ENCODE assay signal across 8 mouse cellular contexts in genomic region chr19:6242281-6242680, GRCm38 (mm10). TPM values are rescaled to one million over a fixed set of nuclear protein-coding genes. Genes with fewer than 3 reads are reported as not detected.
DNase-seq lines count a peak whose midpoint lies in the region; ATAC-seq and TF ChIP-seq lines count a peak whose summit lies in the region.

No protein-coding gene starts in this region.

- peak overlapping the region; percentile 93 for H3K9ac ChIP-seq in ES-E14 (ENCODE audit: insufficient read depth, low read depth, low read length, poor library complexity, severe bottlenecking)
- peak overlapping the region; percentile 93 for H3K9ac ChIP-seq in heart, embryonic 13.5 days
- peak overlapping the region; percentile 89 for H3K9ac ChIP-seq in kidney, postnatal 0 days (ENCODE audit: low read depth, low read length)

- no peaks in the 10 kb centered on the region for H3K27me3 ChIP-seq in heart, embryonic 13.5 days (replicated peaks)
- no peaks in the 10 kb centered on the region for H3K27me3 ChIP-seq in kidney, postnatal 0 days (ENCODE audit: insufficient read depth, low read length)

- H3K36me3 ChIP-seq in ES-E14 (ENCODE audit: control insufficient read depth, insufficient read depth, low read length, poor library complexity, severe bottlenecking) (peaks cover 25% of the 10 kb centered on the region), macrophage (ENCODE audit: inconsistent target) (peaks cover 30% of the 10 kb centered on the region)
- H3K36me3 ChIP-seq in heart, embryonic 13.5 days, result peaks cover 37% of the 10 kb centered on the region
- peaks cover 12% of the 10 kb centered on the region for H3K36me3 ChIP-seq in kidney, postnatal 0 days (ENCODE audit: insufficient read depth, low read length)

- WGBS in heart, embryonic 13.5 days, result 0% methylated on average over 4 of the region's 4 CpGs
- WGBS in kidney, postnatal 0 days, result 1% methylated on average over 4 of the region's 4 CpGs
- WGBS in macrophage (ENCODE audit: missing documents), result 3% methylated on average over 4 of the region's 4 CpGs

- peaks cover 7 to 20% of the 10 kb centered on the region in 2 experiments; a peak in 3 of 4 replicates for H3K4me1 ChIP-seq in ES-E14 (ENCODE audit: control insufficient read depth in 2 of 2, insufficient read depth in 2 of 2, low read length in 2 of 2, poor library complexity in 1 of 2)
- peaks cover 3% of the 10 kb centered on the region; the same call in 1 of the 2 replicates for H3K4me1 ChIP-seq in cortical plate, adult 2 months (ENCODE audit: control insufficient read depth, insufficient read depth, low read length)
- H3K4me1 ChIP-seq in heart, embryonic 13.5 days, result peaks cover 22% of the 10 kb centered on the region
- peaks cover 9% of the 10 kb centered on the region for H3K4me1 ChIP-seq in kidney, postnatal 0 days (replicated peaks; ENCODE audit: insufficient read depth, low read length)

- H3K27ac ChIP-seq in ES-E14 (ENCODE audit: insufficient read depth, low read depth, low read length, poor library complexity, severe bottlenecking) (peak overlapping the region; percentile 73), macrophage (peak overlapping the region; percentile 58)
- no peak overlapping the region for H3K27ac ChIP-seq in cortical plate, adult 2 months (ENCODE audit: insufficient read depth, low read length)
- peak overlapping the region; percentile 72 for H3K27ac ChIP-seq in heart, embryonic 13.5 days (replicated peaks)
- H3K27ac ChIP-seq in kidney, postnatal 0 days, result peak overlapping the region; percentile 86

- H3K4me2 ChIP-seq in heart, embryonic 13.5 days, result peak overlapping the region; percentile 96
- H3K4me2 ChIP-seq in kidney, postnatal 0 days (ENCODE audit: low read length), result peak overlapping the region; percentile 92

- DNase-seq in 416B (ENCODE audit: low read depth), result peak; percentile 89
- DNase-seq in ES-E14 (ENCODE audit: low read depth, low spot score), result peak; percentile 77
- DNase-seq in kidney, postnatal 0 days (ENCODE audit: low spot score), result peak; percentile 71
- peak; percentile 39 to 40 for DNase-seq in spleen, adult 18-20 months
- no peak for DNase-seq in layer of hippocampus, adult 9-10 months (ENCODE audit: low spot score)

- no peak for TF ChIP-seq CTCF in cortical plate, adult 2 months (IDR thresholded peaks at IDR 0.05; ENCODE audit: extremely low read depth, insufficient read depth, low read length)
- TF ChIP-seq CTCF in kidney, postnatal 0 days (IDR thresholded peaks at IDR 0.05; ENCODE audit: low read depth), result no peak

- H3K79me2 ChIP-seq in macrophage (ENCODE audit: inconsistent target), result peaks cover 14% of the 10 kb centered on the region; the same call in 1 of the 2 replicates

- no peak for TF ChIP-seq POLR2A in cortical plate, adult 2 months (IDR thresholded peaks at IDR 0.05; ENCODE audit: extremely low read depth, insufficient read depth, low read length)

- ATAC-seq in heart, embryonic 13.5 days (ENCODE audit: extremely low read depth, insufficient number of reproducible peaks, low FRiP score, low TSS enrichment), result 0 out of 2 replicates have a peak, but pooled peaks have one; percentile 15
- ATAC-seq in kidney, postnatal 0 days (replicated peaks; ENCODE audit: low FRiP score, low read depth), result peak; percentile 41

- in situ Hi-C loops in ES-E14 (cut with MboI; ENCODE audit: low sequenced_read_pairs in 2 of 2, unreplicated experiment in 2 of 2), result no loop called here

- H3K9me3 ChIP-seq in ES-E14 (ENCODE audit: control insufficient read depth, insufficient read depth, low read depth, low read length), result no peaks in the 10 kb centered on the region
- H3K9me3 ChIP-seq in heart, embryonic 13.5 days, result no peaks in the 10 kb centered on the region
- H3K9me3 ChIP-seq in kidney, postnatal 0 days (replicated peaks; ENCODE audit: low read length), result no peaks in the 10 kb centered on the region

- peak overlapping the region; percentile 93 to 96 for H3K4me3 ChIP-seq in ES-E14 (ENCODE audit: insufficient read depth in 1 of 2, low read depth in 1 of 2, low read length in 2 of 2, poor library complexity in 1 of 2, severe bottlenecking in 1 of 2)
- H3K4me3 ChIP-seq in cortical plate, adult 2 months (ENCODE audit: insufficient read depth, low read length), result peak overlapping the region; percentile 73
- H3K4me3 ChIP-seq in heart, embryonic 13.5 days, result peak overlapping the region; percentile 81
- H3K4me3 ChIP-seq in kidney, postnatal 0 days (replicated peaks; ENCODE audit: low read depth, low read length), result peak overlapping the region; percentile 94
- H3K4me3 ChIP-seq in macrophage (ENCODE audit: inconsistent target), result peak overlapping the region; percentile 77

TF ChIP-seq in ES-E14, 5 proteins besides CTCF, POLR2A, EP300 and RAD21:
- no peak for TF ChIP-seq CHD2 (IDR thresholded peaks at IDR 0.05; ENCODE audit: low read depth, low read length)
- no peak for TF ChIP-seq HCFC1 (IDR thresholded peaks at IDR 0.05; ENCODE audit: borderline replicate concordance, insufficient read depth, low read length)

RNA-seq across cellular contexts. Expression of gene Atg2a, which starts 0.8 kb away (rescaled TPM):
- 31.8 and 45.0 TPM in 2 replicates for total RNA-seq in ES-E14 (2012; rRNA removed)
- polyA plus RNA-seq in cortical plate, adult 2 months (2012; rRNA removed), result 28.9 and 31.0 TPM in 2 replicates
- polyA plus RNA-seq in heart, embryonic 13.5 days (2015; fragmentation: Nextera tagmentation; extraction: Ambion mirVana), result 6.5 and 7.1 TPM in 2 replicates
- polyA plus RNA-seq in kidney, postnatal 0 days (2015; fragmentation: Nextera tagmentation; extraction: Ambion mirVana), result 7.0 and 7.8 TPM in 2 replicates
- 100 to 1,000 TPM in 4 of 26 experiments, 10 to 100 TPM in 22; 17.5 to 129 (median 52.1) TPM for total RNA-seq in macrophage (2018; cell fraction: chromatin; rRNA removed)
- total RNA-seq in macrophage (2018; cell fraction: cytosol; rRNA removed), result 10 to 100 TPM in 23 of 26 experiments, 1 to 10 TPM in 3; 8.3 to 21.6 (median 12.5) TPM
- total RNA-seq in macrophage (2018; cell fraction: nucleus; rRNA removed), result 10 to 100 TPM; 14.1 to 89.1 (median 25.2) TPM
- polyA plus RNA-seq in macrophage (2018), result 8.9 to 17.0 TPM (median 9.9 TPM) in 3 replicates

RNA-seq across cellular contexts. Expression of gene Ppp2r5b, which starts 6.6 kb away (rescaled TPM):
- total RNA-seq in ES-E14 (2012; rRNA removed), result 22.8 and 24.8 TPM in 2 replicates
- 154 and 160 TPM in 2 replicates for polyA plus RNA-seq in cortical plate, adult 2 months (2012; rRNA removed)
- polyA plus RNA-seq in heart, embryonic 13.5 days (2015; fragmentation: Nextera tagmentation; extraction: Ambion mirVana), result 20.7 and 21.2 TPM in 2 replicates
- polyA plus RNA-seq in kidney, postnatal 0 days (2015; fragmentation: Nextera tagmentation; extraction: Ambion mirVana), result 19.9 and 20.4 TPM in 2 replicates
- 10 to 100 TPM; 11.5 to 64.1 (median 27.1) TPM for total RNA-seq in macrophage (2018; cell fraction: chromatin; rRNA removed)
- 10 to 100 TPM; 12.1 to 21.9 (median 17.3) TPM for total RNA-seq in macrophage (2018; cell fraction: cytosol; rRNA removed)
- 10 to 100 TPM in 25 of 26 experiments, 1 to 10 TPM in 1; 9.2 to 51.7 (median 18.5) TPM for total RNA-seq in macrophage (2018; cell fraction: nucleus; rRNA removed)
- 11.2 to 16.0 TPM (median 14.6 TPM) in 3 replicates for polyA plus RNA-seq in macrophage (2018)

RNA-seq across cellular contexts. Expression of gene Gpha2, which starts 16.1 kb away (rescaled TPM):
- total RNA-seq in ES-E14 (2012; rRNA removed), result 3.9 and 5.9 TPM in 2 replicates
- 0.21 TPM in 1 of 2 replicates, not detected in the other for polyA plus RNA-seq in cortical plate, adult 2 months (2012; rRNA removed)
- 0.34 TPM in 1 of 2 replicates, not detected in the other for polyA plus RNA-seq in heart, embryonic 13.5 days (2015; fragmentation: Nextera tagmentation; extraction: Ambion mirVana)
- 1.6 and 2.1 TPM in 2 replicates for polyA plus RNA-seq in kidney, postnatal 0 days (2015; fragmentation: Nextera tagmentation; extraction: Ambion mirVana)
- 1 to 10 TPM in 8 of 26 experiments, under 1 TPM in 1, not detected in 17; 0.97 to 2.7 (median 1.6) TPM for total RNA-seq in macrophage (2018; cell fraction: chromatin; rRNA removed)
- total RNA-seq in macrophage (2018; cell fraction: cytosol; rRNA removed), result not detected
- 1 to 10 TPM in 7 of 26 experiments, under 1 TPM in 1, not detected in 18; 0.82 to 2.5 (median 1.7) TPM for total RNA-seq in macrophage (2018; cell fraction: nucleus; rRNA removed)
- polyA plus RNA-seq in macrophage (2018), result not detected in 3 replicates

RNA-seq across cellular contexts. Expression of gene Ehd1, which starts 34.2 kb away (rescaled TPM):
- total RNA-seq in ES-E14 (2012; rRNA removed), result 133 and 162 TPM in 2 replicates
- 48.2 and 49.2 TPM in 2 replicates for polyA plus RNA-seq in cortical plate, adult 2 months (2012; rRNA removed)
- 70.0 and 72.4 TPM in 2 replicates for polyA plus RNA-seq in heart, embryonic 13.5 days (2015; fragmentation: Nextera tagmentation; extraction: Ambion mirVana)
- polyA plus RNA-seq in kidney, postnatal 0 days (2015; fragmentation: Nextera tagmentation; extraction: Ambion mirVana), result 64.2 and 73.4 TPM in 2 replicates
- 1,000 to 10,000 TPM in 4 of 26 experiments, 100 to 1,000 TPM in 20, 10 to 100 TPM in 2; 36.6 to 1,396 (median 780) TPM for total RNA-seq in macrophage (2018; cell fraction: chromatin; rRNA removed)
- 100 to 1,000 TPM in 20 of 26 experiments, 10 to 100 TPM in 6; 47.9 to 723 (median 253) TPM for total RNA-seq in macrophage (2018; cell fraction: cytosol; rRNA removed)
- 1,000 to 10,000 TPM in 5 of 26 experiments, 100 to 1,000 TPM in 20, 10 to 100 TPM in 1; 56.7 to 1,172 (median 683) TPM for total RNA-seq in macrophage (2018; cell fraction: nucleus; rRNA removed)
- polyA plus RNA-seq in macrophage (2018), result 42.9 to 146 TPM (median 81.6 TPM) in 3 replicates

RNA-seq across cellular contexts. Expression of gene Majin, which starts 58.1 kb away (rescaled TPM):
- total RNA-seq in ES-E14 (2012; rRNA removed), result 0.63 and 1.6 TPM in 2 replicates
- 0.09 and 0.23 TPM in 2 replicates for polyA plus RNA-seq in cortical plate, adult 2 months (2012; rRNA removed)
- polyA plus RNA-seq in heart, embryonic 13.5 days (2015; fragmentation: Nextera tagmentation; extraction: Ambion mirVana), result not detected in 2 replicates
- polyA plus RNA-seq in kidney, postnatal 0 days (2015; fragmentation: Nextera tagmentation; extraction: Ambion mirVana), result not detected in 2 replicates
- total RNA-seq in macrophage (2018; cell fraction: chromatin; rRNA removed), result 10 to 100 TPM in 3 of 26 experiments, 1 to 10 TPM in 12, under 1 TPM in 6, not detected in 5; 0.55 to 11.3 (median 5.0) TPM
- total RNA-seq in macrophage (2018; cell fraction: cytosol; rRNA removed), result 1 to 10 TPM in 11 of 26 experiments, under 1 TPM in 8, not detected in 7; 0.09 to 2.2 (median 1.1) TPM
- 1 to 10 TPM in 15 of 26 experiments, under 1 TPM in 5, not detected in 6; 0.35 to 8.7 (median 5.0) TPM for total RNA-seq in macrophage (2018; cell fraction: nucleus; rRNA removed)
- 0.11 TPM in 1 of 3 replicates, not detected in the others for polyA plus RNA-seq in macrophage (2018)
